Mouse (Mus musculus): ENCODE measurements around the gene Ssc5d.

Ssc5d gene

GRCm38 (mm10) chr7:4948386-4948785 lies 22.8 kb downstream of the Ssc5d start:
- DNase-seq (ENCODE audit: low spot score) = no peak

GRCm38 (mm10) chr7:4950561-4951342 lies 25.2 kb downstream of the Ssc5d start:
- DNase-seq (ENCODE audit: low spot score) = no peak

GRCm38 (mm10) chr7:4953815-4954445 lies 28.3 kb downstream of the Ssc5d start:
- DNase-seq (ENCODE audit: low spot score) = no peak

- DNase-seq (ENCODE audit: low spot score) = no peak
Measured at GRCm38 (mm10) chr7:4957361-4957760, 31.8 kb downstream of the Ssc5d start.

GRCm38 (mm10) chr7:4963527-4963926 lies 37.9 kb downstream of the Ssc5d start:
- DNase-seq (ENCODE audit: low spot score) = no peak

- peak; percentile 76 for DNase-seq (ENCODE audit: low spot score)
Measured at GRCm38 (mm10) chr7:4964272-4964671, 38.7 kb downstream of the Ssc5d start, which contains the start of gene Sbk2. Gene Sbk2 (minus strand): TSS chr7:4964406.

- DNase-seq (ENCODE audit: low spot score) = no peak
Measured at GRCm38 (mm10) chr7:4964988-4965387, 39.4 kb downstream of the Ssc5d start.

GRCm38 (mm10) chr7:4971068-4971467 lies 45.5 kb downstream of the Ssc5d start, which contains the start of gene Sbk3:
Gene Sbk3 (minus strand): TSS chr7:4971168.
- no peak for DNase-seq (ENCODE audit: low spot score)

- no peak for DNase-seq (ENCODE audit: low spot score)
Measured at GRCm38 (mm10) chr7:4971710-4972109, 46.1 kb downstream of the Ssc5d start.

GRCm38 (mm10) chr7:4972321-4973047 lies 46.9 kb downstream of the Ssc5d start:
- DNase-seq (ENCODE audit: low spot score) = no peak

- no peak for DNase-seq (ENCODE audit: low spot score)
Measured at GRCm38 (mm10) chr7:4975455-4975854, 49.9 kb downstream of the Ssc5d start.

GRCm38 (mm10) chr7:4976832-4977231 lies 51.2 kb downstream of the Ssc5d start:
- DNase-seq (ENCODE audit: low spot score) = no peak

- DNase-seq (ENCODE audit: low spot score) = no peak
Measured at GRCm38 (mm10) chr7:4988250-4988649, 62.7 kb downstream of the Ssc5d start.

- DNase-seq (ENCODE audit: low spot score) = no peak
Measured at GRCm38 (mm10) chr7:4993347-4993998, 67.9 kb downstream of the Ssc5d start.

GRCm38 (mm10) chr7:4993999-4994788 lies 68.6 kb downstream of the Ssc5d start:
- DNase-seq (ENCODE audit: low spot score) = no peak

Measured in ovary, adult 18-20 months (tissue).